Mouse (Mus musculus): ENCODE measurements around the gene Tbc1d22a.
"Not testable (repeated sequence)": the region's sequence is repeated elsewhere in the genome, so short reads cannot be mapped to it uniquely, and the experiment has no call there.

Gene Tbc1d22a

DNA sequence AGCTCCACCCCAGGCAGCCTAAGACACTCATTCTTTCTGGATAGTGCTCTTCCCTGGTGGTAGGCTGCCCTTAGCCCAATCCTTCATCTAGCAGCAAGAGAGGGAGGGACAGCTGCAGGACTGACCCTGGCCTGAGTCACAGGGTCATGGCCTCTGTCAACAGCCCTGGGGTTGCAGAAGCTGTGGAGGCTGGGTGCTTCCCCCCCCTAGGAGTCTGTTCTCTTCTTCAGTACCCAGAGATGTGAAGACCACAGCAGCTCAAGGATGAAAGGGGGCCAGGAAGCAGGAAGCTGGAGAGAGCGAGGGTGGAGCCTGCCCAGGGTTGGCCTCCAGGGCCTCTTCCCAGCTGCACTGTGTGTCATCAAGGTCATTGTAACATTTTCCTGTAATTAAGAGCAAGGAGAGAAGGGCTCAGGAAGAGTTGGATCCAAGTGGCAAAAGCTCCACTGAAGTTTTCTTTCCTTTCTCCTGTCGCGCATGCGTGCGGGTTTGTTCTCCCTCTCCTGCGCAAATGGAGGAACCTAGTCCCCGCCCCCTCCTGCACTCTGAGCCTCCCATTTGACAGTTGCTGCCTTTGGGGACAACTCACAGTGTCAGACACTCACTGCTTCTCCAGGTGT, 10.2 kb upstream of the Tbc1d22a start:
- DNase-seq: no peak

DNA sequence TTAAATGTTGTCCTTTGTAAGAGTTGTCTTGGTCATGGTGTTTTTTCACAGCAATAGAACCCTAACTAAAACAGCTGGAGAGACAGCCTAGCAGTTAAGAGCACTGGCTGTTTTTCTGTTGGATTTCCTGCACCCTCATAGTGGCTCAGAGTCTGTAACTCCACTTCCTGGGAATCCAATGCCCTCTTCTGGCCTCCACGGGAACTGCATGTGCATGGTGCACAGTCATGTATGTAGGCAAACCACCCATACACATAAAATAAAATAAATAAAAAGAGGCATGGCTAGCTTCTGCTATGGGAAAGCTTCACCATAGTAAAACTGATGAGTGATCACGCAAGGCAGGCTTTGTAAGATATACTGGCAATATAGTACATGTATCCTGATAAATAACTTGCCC, 9.0 kb upstream of the Tbc1d22a start:
- peak; percentile 55 to 77 for DNase-seq

GRCm38 (mm10) chr15:86206385-86206784, 7.9 kb upstream of the Tbc1d22a start:
- DNase-seq: peak; percentile 56 to 58

DNA sequence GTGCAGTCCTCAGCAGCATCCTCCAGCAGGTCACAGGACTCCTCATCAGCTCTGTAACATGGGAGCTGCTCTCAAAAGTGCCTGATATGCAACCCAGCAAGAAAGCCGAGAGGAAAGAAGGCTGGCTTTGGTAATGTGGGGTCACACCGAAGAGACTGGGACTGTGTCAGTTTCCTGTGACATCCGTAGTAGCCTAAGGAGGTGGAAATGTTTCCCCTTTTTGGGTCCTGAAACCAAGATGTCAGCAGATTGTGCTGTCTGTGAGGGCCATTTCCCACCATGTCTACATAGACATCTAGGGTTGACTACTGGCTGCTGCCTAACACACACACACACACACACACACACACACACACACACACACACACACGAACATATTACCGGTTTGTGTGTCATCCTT, 2.1 kb upstream of the Tbc1d22a start:
- DNase-seq: not testable (repeated sequence)

- DNase-seq: no peak
Observed at GRCm38 (mm10) chr15:86214549-86215201, 416 bp downstream of the Tbc1d22a start.

- DNase-seq: peak in 1 of 2 experiments; percentile 8
Observed at GRCm38 (mm10) chr15:86216641-86217040, 2.4 kb downstream of the Tbc1d22a start.

- no peak for DNase-seq
Observed at GRCm38 (mm10) chr15:86219534-86220228, 5.4 kb downstream of the Tbc1d22a start.

DNA sequence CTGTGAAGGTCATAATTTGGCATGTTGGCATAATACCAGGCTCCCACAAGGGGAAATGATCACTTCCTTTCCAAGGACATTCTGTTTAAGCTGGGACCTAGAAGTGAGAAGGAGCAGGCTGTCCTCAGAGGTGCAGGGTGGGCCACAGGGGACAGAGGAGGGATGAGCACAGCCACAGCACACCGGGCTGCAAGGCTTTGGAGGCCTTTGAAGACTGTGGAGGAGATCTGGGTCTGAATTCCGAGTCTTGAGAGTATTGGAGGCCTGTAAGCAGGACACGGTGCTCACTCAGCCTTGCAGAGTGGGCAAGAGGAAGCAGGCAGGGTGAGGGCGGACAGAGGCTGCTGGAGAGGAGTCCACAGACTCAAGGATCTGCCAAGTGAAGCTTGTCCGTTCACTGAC, 6.0 kb downstream of the Tbc1d22a start:
- peak in 1 of 2 experiments; percentile 31 for DNase-seq

- no peak for DNase-seq
Observed at GRCm38 (mm10) chr15:86220715-86221114, 6.5 kb downstream of the Tbc1d22a start.

GRCm38 (mm10) chr15:86221369-86221768, 7.1 kb downstream of the Tbc1d22a start:
- DNase-seq: no peak

- not testable (repeated sequence) for DNase-seq
Observed at GRCm38 (mm10) chr15:86221901-86222300, 7.6 kb downstream of the Tbc1d22a start.

GRCm38 (mm10) chr15:86224972-86225551, 10.8 kb downstream of the Tbc1d22a start:
- peak; percentile 62 to 64 for DNase-seq

DNA sequence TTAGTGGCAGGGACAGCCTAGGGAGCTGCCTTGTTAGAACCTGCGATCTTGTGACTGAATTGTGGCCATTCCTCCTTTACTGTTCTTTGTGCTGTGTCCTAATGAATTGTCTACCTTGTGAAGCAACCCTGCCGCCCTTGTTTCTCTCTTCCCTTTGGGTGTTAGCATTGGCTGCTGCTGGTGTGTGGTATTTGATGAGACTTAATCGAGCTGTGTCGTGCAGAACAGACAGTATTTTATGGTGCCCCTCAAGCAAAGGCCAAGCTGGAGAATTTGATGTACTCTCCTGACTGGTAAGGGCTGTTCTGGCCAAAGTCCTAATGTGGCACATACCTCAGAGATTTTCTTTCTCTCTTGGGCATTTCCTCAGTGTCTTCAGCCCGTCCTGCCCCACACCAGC, 12.0 kb downstream of the Tbc1d22a start:
- DNase-seq: no peak

GRCm38 (mm10) chr15:86226968-86227367, 12.7 kb downstream of the Tbc1d22a start:
- no peak for DNase-seq

DNA sequence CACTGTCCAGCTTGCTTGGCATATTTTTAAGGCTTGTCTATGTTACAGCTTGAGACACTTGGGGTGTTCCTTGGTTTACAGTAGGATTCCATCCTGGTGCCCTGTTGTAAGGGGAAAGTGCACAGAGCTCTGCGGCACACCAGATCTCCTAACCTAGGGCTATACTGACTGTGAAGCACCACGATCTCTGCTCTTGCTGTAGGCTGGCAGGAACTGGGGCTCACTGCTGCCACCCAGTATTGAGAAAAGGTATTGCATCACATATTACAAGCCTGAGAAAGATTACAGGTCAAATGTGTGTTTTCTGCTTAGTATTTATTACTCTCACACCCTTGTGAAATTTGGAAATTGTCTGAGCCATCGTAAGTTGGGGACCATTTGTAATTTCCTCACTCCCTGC, 13.9 kb downstream of the Tbc1d22a start:
- DNase-seq: peak; percentile 66 to 75

GRCm38 (mm10) chr15:86229088-86229487, 14.8 kb downstream of the Tbc1d22a start:
- DNase-seq: no peak

DNA sequence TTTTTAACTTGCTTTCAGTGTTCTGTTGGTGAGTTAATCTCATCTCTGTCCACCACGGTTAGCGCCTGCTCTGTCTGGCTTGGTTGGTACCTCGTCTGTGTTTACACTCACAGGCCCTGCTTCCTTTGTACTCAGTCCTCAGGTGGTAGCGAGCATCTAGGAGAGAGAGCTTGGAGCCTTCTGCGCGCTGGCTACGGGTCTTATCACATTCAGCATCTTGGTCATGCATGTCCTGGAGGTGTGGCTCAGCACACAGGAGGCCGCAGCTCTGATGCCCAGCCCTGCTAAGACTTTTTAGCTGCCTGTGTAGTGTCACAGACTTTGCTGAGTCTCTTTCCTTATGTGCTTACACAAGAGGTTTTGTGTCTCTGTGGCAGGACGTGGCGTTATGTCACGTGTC, 15.4 kb downstream of the Tbc1d22a start:
- DNase-seq: peak in 1 of 2 experiments; percentile 38

DNA sequence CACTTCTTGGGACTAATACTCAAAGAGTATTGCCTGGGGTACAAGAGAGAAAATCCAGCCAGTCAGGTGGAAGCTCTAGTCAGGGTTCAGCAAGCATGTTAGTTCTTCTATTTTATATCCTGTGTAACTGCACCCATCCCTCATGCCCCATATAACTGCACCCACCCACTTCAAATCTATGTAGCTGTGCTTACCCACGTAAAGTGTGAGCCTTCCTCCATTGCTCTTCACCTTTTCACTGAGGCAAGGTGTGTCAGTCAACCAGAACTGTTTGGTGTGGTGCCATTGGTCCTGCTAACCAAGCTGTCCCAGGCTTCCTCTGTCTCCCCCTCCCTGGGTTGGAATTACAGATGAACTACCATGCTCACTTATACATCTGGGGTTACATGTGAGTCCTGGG, 16.9 kb downstream of the Tbc1d22a start:
- DNase-seq: no peak

- DNase-seq: peak; percentile 97 to 98
Observed at GRCm38 (mm10) chr15:86231831-86232512, 17.7 kb downstream of the Tbc1d22a start.

DNA sequence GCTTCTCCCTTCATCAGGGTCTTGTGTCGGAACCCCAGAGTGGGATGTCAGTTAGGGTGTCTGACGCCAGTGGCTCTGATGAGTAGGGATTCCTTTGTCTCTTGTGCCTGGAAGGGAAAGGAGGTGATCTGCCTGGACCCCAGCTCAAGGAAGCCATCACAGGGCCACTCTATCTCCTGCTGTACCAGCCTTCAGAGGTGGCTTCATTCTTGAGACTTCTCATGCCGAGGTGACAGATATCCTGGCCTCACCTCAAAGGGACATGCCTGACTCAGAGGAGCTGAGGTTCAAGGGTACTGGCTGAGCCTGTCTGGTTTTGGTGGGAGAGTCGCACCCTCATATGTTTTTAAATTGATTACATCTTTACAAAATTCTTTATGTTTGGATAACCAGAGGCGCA, 19.7 kb downstream of the Tbc1d22a start:
- peak in 1 of 2 experiments; percentile 52 for DNase-seq

DNA sequence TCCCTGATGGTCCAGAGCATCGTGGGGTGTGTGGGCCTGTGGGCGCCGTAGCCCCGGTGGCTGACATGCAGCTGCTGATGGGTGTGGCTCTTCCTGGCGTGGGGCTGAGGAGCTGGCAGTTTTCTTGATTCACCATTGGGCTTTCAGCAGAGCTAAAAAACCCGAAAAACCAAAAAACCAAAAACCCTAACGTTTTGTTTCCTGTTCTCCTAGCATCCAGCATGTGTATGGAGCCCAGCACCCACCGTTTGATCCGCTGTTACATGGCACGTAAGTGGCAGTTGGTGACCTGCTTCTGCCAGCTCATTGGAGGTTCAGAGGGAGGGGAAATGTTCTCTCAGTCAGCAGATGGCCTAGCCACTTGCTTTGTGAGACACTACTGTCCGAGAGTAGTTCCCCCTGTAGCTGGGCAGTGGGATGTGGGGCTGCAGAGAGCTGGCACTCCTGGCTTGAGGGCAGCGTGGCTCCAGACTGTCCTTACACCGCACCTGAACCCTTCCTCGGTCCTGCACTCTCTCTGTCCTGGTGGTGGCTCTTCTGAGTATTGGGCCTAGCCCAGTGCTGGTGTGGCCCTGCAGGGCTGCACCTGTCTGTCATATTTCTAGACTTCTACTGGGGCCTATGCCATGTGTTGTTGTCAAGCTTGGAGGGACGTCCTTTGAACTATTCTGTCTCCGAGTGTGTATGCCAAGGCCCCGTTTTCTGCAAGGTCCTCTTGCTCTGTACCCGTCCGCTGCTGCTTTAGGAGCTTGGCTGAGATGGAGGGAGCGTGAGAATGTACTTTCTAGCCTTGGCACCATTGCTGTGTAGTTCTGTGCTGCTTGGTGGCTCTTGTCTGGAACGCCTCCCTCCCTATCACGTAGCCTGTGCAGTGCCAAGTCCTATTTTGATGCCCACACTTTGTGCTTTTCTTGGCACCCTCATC, 20.5 kb downstream of the Tbc1d22a start:
- DNase-seq: peak; percentile 66 to 79

GRCm38 (mm10) chr15:86236252-86236651, 22.0 kb downstream of the Tbc1d22a start:
- peak; percentile 76 to 84 for DNase-seq
